Mouse (Mus musculus): ENCODE measurements around the gene Pxmp4.

- TF ChIP-seq POLR2A (IDR thresholded peaks at IDR 0.05; ENCODE audit: borderline replicate concordance, extremely low read depth, low read depth, low read length) (no peak), CTCF (IDR thresholded peaks at IDR 0.05; ENCODE audit: insufficient read depth, low read length) (no peak)
These were observed 37.7 kb upstream of the Pxmp4 start for GRCm38 (mm10) chr2:154641176-154641575.

Data from lung, adult 2 months (tissue).